Mouse (Mus musculus): ENCODE data around the gene Prss38.
A peak's percentile ranks its signal among the peaks of the same experiment; 100 is the strongest.
"Not testable (repeated sequence)": the region's sequence is repeated elsewhere in the genome, so short reads cannot be mapped to it uniquely, and the experiment has no call there.

The Prss38 gene

DNA sequence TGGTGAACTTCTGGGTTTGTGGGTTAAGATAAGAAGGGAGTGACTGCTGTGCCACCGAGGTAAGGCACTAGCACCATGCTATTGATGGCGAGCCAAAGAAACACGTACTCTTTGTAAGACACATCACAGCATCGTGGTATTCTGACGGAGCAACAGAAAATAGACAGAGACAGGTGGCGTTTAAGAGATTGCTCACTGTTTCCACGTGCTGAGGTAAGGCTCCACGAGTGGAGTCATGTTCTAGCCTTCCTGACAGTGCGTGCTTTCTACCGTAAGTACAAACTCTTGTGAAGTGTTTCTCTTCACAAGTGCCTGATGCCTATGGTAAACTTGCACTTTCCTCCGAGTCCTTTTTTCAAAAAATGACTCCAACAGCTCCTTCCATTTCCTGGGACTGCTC is 5.6 kb downstream of the Prss38 start:
- no peak for DNase-seq (ENCODE audit: low spot score)

DNA sequence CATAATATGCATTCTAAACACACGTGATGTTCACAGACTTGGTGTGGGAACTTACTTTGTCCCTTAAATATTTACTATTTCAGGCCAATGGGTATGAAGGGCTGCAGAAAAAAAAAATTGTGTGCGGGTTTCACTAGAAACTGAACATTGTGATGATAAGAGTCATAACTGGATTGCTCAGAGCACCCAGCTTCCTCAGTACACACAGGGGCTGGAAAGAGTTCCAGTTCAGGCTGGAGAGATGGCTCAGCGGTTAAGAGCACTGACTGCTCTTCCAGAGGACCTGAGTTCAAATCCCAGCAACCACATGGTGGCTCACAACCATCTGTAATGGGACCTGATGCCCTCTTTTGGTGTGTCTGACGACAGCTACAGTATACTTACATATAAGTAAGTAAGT is 7.5 kb downstream of the Prss38 start:
- not testable (repeated sequence) for DNase-seq (ENCODE audit: low spot score)

DNA sequence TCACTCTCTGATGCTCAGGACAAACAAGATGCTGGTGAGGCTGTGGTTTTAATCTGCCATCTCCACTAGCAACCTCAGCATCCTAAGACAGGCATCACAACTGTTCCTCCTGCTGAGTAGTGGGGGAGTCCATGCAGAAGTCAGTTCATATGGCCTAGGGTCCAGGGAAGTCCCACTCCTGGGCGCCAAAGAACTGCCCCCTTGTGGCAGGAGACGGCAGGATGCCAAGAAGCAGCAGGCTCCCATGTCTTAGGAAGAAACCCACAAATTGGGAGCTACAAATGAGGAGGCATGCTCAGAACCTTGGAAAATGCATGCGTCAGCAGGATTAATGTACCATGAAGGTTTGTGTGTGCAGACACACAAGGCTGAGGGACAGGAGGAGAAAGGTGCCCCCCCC is 8.8 kb downstream of the Prss38 start:
- DNase-seq (ENCODE audit: low spot score) = no peak

DNA sequence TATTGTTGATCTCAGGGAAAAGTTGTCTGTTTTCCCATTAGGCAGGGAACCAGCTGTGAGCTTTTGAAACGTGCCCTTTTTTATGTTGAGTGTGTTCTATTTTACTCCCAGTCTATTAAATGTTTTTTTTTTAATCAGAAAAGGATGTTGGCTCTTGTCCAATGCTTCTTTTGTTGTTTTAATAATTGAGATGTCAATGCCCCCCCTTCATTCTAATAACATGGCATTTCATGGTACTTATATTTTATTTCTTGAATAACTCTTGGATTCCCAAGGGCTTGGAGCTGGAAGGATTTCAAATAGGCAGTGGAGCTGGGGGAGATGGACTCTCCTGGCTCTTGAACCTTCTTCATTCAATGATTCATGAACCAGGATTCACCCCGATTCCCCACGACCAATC is 9.4 kb downstream of the Prss38 start:
- DNase-seq (ENCODE audit: low spot score) = no peak

DNA sequence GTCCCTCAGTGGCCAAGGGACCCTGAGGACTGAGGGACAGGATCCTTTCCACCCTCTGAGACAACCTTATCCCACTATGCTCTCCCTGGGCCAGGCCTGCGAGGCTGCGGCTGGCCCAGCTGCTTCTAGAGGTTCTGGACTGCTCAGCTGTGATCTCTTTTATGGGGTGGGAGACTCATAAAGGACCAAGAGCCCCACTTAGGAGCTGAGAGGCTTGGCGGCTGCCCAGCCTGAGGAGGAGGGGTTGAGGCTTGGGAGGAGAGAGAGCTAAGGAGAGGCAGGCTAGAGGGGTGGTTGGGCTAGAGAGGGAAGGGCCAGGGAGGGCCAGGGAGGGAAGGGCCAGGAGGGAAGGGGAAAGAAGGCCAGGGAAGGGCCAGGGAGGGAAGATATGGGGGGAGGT is 11.0 kb downstream of the Prss38 start:
- DNase-seq (ENCODE audit: low spot score) = no peak

DNA sequence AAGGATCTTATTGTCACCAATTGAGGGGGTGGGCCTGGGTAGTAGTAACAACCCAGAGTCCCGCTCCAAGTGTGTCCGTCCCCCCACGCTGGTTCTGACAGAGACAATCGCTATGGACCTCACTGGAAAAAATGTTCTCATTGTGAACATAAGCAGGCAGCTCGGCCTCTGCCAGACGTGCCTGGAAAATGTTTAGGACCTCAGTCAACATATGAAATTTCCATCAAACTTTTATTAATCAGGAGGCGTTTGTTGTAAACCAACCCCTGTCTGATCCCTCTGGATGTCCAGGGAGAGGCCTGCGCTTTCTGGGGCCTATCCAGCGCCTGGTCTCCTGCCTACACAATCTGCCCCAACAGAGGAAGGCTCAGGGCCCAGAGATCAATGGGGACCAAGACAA is 11.4 kb downstream of the Prss38 start:
- DNase-seq (ENCODE audit: low spot score) = no peak

DNA sequence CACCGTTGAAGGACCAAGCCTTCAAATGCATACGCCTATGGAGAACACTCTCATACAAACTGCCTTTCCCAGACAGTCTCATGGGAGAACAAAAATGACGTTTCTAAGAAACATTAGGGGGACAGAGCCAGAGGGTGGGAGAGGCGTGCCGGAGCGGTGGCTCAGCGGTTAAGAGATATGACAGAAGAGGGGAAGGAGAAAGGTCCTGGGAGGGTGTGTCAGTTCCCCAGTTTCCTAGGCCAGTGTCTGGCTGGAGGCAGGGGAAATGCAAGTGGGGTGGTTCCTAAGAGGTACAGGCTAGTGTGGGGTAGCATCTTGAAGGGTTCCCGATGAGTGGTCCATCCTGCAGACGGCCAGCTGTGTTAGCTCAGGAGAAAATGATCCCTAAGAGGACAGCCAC is 14.2 kb downstream of the Prss38 start:
- no peak for DNase-seq (ENCODE audit: low spot score)

DNA sequence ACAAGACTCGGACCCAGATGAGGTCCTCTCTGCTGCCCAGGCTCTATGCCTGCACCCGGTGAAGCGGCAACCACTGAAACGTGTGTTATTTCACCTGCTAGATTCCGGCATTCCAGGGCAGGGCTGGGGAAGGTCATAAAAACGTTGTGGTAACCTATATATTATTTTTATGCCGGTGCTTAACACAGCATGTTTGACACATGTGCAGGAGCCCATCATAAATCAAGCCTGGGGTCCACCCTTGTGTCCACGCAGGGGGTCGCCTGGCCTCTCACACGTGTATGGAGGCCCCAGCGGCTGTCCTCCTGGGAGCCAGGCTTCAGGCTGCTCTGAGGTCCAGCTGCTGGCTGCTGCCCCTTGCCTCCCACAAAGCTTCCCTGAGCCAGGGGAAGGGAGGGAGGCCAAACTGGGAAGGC is 18.6 kb downstream of the Prss38 start:
- DNase-seq (ENCODE audit: low spot score) = no peak

DNA sequence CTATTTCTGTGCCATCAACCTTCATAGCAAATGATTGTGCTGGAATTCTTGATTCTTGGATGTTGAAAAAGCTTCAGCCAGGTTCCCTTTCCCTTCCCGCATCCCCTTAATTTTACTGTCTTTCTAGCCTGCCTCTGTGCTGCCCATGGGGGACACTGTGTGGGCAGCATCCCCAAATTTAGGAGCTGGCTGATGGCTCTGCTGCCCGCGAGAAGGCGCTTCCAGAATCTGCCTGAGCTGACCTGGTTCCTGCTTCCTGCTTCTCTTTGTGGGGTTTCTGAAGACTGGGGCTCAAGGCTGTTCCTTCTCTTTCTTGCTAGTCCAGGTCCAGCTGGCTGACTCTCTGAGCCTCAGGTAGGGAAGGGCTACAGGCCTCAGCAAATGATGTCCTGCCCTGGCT is 20.7 kb downstream of the Prss38 start:
- DNase-seq (ENCODE audit: low spot score) = no peak

DNA sequence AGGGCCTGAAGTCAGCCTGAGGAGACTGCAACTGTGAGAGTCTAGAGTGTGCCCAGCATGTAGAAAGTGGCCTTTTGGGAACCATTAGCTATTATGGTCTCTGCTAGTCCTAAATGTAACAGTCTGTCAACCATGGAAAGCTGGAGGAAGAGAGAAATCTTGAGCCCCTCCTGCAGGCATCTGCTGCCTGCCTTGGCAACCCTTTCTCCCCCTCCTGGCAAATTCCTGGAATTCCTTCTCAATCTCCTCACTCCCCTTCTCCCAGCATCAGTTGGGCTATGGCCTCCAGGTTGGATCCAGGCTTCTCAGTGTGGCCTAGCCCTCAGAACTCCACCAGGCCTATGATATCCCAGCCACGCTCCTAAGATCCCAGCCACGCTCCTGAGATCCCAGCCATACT is 25.1 kb downstream of the Prss38 start:
- DNase-seq (ENCODE audit: low spot score) = no peak

DNA sequence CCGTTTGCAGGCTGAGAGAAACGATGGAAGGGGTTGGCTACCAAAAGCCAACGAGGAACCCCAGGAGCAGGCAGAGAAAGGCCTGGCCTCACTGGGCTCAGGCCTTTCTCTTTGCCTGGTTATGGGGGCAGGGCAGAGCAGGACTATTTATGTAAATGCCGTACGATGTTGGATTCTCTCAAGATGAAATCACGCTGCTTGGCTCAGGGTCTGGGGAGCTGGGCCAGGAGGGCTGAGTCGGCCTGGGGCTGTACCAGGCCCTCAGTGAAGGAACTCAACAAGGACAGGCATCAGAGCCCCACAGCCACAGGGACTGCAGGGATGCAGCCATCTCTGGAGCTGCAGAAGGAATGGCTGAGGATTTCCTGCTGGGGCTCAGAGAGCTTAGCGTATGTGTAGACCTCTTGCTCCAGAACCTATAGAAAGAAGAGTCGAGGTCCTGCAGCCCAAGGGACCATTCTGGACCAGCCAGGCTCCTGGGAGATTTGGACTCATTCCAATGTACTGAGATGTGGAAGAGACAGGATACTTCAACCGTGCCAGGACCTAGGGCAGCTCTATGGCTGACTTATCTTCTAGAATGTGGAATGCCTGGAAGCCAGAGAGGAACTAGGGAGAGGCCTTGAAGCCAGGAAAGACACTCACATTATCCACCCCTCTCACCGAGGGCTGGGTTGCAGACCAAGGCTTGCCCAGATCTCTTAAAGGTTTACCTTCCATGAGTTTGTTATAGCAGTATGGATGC is 29.1 kb downstream of the Prss38 start:
- no peak for DNase-seq (ENCODE audit: low spot score)

DNA sequence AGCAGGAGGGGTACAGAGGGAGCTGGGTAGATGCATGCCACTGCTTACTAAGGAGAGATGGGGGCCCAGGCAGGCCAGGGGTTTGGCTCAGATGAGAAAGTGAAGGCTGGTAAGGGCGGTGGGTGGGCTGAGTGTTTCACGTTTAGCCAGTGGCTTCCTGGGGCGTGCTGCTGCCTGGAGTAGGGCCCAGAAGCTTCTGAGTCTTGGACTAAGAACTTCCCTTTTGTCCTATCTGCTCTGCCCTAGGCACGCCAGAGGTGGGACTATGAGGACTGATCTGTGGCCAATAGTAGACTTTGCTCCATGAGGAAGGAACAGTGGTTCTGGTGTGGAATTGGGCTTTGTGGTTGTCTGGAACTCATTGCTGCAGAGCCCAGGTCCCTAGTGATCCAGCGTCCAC is 32.5 kb downstream of the Prss38 start:
- no peak for DNase-seq (ENCODE audit: low spot score)

DNA sequence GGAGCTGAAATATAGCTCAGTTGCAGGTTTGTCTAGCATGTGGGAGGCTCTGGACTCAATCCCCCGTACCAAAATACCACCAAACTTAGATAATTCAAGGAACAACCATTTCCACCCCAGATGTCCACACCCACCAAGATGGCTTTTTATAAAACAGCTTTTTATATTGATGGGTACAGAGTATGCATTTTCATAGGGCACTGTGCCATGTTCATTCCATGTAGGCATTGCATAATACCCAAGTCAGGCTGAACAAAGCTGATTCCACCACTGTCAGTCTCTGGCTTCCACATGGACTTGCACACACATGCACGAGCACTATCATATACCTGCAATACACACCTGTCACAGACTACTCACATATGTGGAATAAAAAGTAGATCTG is 36.7 kb downstream of the Prss38 start:
- DNase-seq (ENCODE audit: low spot score) = peak; percentile 78

DNA sequence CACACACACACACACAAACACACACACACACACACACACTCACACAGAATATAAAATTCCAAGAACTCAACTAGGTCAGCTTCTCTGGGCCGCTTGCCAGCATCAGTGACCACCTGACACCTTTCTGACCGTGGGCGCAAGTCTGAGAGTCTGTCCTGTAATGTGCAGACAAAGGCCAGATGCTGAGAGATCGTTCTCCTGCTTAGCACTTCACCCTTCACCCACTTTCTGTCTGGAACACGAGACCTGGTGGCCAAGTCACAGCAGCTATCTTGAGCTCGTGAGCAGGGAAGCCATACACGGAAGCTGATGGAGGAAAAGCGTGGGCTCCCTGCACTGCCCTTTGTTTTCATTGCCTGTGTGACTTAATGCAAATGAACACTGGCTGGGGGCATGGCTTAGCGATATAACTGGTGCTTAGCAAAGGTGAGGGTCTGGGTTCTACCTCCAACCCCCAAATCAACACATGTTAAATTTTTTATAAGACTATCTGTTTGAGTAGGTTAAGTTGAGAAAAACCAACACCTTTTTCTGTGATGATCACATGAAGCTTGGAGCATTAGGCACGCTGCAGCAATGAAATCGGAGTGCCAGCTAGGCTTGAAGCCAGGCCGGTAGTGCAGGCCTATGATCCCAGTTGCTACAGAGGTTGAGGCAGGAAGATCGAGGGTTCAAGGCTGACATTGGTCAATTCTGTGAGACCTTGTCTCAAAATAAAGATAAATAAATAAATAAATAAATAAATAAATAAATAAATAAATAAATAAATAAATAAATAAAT is 37.3 kb downstream of the Prss38 start:
- peak; percentile 32 for DNase-seq (ENCODE audit: low spot score)

DNA sequence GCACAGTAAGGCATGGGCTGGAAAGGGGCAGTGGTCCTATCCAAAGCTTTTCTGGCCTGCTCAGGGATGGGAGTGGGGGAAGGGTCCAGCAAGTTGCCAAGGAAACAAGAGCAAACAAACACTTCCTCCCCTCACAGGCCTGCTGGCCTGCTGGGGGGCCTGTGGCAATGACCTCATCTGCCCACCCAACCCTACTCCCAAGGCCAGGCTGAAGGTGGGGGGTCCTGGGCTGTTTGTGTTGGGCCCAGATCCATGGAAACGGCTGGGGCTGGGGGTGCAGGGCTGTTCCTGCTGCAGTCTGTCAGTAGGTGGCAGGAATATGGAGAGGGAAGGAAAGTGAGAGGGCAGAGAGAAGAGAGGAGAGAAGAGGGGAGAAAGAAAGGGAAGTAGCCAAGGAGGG is 39.1 kb downstream of the Prss38 start:
- DNase-seq (ENCODE audit: low spot score) = no peak

DNA sequence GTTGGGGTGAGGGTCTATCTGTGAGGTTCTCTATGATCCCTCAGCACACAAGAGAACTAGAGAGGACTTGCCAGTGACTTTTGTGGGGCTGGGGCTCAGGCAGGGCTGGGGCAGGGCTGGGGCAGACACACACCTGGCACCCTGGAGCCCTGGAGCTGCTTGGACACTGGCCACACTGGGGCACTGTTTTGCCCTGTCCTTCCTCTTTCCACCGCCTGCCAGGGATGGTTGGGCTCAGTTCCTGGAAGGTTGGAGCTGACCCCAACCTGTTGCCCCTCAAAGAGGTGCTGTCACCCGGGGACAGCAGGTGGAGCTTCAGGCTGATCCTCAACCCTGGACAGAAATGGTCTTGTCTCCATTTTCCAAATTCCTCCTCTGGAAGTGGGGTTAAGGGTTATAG is 39.5 kb downstream of the Prss38 start:
- no peak for DNase-seq (ENCODE audit: low spot score)

DNA sequence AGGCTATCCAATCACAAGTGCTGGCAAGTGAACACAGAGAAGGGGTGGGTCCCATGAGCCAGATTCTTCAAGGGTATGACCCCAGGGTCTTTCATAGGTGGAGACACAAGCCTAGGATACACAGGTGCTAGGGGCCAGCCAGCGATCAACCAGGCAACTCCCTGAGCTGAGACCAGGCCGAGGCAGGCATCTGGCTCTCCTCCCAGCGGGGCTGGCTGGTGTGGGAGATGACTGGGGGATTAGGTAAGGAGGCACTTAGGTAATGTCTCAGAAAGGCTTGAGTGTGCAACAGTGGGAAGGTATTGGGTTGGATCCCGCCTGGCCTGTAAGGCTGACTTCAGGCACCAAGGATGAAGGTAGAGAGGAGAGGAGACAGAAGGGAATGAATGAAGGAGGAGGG is 40.3 kb downstream of the Prss38 start:
- no peak for DNase-seq (ENCODE audit: low spot score)

DNA sequence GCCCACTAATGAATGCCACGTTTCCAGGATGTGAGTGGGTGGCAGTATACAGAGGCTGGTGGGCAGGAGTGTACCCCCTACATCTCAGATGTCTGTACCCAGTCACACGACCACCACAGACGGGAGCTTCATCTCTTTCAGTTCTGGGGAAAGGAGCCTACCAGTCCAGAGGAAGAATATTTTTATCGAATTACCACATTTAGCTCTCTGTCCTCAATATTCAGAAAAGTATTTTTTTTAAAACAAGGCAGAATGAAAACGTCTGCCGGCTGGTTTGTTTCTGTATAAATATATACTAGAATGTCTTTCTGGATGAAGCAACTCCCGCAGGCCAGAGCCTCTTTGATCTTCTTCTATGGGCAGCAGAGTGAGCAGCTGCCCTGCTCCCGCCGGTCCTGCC is 42.5 kb downstream of the Prss38 start:
- no peak for DNase-seq (ENCODE audit: low spot score)

DNA sequence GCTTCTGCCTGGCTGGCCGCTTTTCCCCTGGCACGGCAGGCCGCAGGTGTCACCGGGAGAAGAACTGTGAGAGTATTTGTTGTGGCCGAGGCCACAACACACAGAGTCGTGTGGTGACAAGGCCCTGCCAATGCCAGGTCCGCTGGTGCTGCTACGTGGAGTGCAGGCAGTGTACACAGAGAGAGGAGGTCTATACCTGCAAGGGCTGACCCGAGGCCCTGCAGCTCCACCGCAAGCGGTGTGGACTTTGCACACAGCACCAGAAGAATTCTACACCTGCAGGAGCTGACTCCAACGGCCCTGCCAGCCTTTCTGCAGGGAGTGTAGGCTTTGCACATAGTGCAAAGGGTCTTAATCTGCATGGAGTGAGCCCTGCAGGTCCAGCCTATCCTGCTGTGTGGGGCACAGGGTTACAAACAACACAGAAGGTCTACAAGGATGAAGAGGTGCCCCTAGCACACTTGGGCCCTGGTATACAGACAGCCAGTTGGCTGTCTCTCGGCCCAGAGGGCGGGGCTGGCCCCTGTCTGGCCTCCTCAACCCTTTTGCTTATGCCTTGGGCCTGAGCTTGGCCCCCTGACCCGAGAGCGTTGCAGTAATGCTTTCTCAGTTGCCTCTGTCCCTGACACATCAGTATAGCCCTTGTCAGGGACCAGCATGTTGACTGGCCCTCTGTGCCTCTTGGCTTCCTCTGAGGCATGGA is 44.1 kb downstream of the Prss38 start:
- DNase-seq (ENCODE audit: low spot score) = no peak

DNA sequence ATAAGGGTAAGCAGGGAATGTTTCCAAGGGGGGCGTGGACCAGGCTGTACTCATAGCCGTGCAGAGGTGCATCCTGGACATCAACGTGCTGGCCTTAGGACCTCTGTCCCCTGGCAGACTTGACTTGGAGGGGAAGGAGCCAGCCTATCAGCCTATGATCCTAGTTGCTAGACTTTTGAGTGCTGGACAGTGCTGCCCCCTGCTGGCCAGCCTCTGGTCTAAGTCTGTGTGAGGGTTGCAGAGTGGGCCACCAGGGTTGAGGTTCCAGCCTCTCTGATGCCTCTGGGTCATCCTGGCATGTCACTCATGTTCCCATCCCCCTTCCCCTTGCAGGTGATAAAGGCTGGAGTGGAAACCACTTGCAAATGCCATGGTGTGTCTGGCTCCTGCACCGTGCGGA is 44.9 kb downstream of the Prss38 start:
- peak; percentile 76 for DNase-seq (ENCODE audit: low spot score)

DNA sequence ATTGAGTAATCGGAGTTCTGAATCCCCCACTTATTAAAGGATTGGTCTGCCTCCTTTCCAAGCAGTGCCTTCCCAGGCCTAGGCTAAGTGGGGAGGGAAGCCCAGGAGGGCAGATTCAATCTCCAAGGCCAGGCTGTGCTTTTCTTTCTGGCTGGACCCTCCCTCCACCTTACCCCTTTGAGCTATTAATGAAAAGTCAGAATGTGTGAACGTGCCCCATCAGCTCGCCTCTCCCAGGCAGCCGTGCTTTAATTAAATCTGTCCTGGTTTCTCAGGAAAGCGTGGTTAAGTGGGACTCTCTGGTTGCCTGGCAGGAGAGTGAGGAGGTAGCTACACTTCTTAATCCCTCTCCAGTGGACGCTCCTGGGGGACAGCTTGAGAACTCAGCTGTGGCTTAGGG is 45.8 kb downstream of the Prss38 start:
- DNase-seq (ENCODE audit: low spot score) = no peak

DNA sequence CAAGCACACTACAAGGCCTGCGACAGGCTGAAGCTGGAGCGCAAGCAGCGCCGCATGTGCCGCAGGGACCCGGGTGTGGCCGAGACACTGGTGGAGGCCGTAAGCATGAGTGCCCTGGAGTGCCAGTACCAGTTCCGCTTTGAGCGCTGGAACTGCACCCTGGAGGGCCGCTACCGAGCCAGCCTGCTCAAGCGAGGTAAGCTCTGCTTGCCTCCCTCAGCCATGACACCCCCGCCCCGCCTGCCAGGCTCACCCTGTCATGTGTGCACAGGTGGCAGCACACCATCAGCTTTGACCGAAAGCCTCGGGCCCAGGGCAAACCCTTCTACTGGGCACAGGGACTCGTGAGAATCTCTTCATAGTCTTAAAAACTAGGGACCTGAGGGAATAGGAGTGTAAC is 47.8 kb downstream of the Prss38 start:
- no peak for DNase-seq (ENCODE audit: low spot score)

DNA sequence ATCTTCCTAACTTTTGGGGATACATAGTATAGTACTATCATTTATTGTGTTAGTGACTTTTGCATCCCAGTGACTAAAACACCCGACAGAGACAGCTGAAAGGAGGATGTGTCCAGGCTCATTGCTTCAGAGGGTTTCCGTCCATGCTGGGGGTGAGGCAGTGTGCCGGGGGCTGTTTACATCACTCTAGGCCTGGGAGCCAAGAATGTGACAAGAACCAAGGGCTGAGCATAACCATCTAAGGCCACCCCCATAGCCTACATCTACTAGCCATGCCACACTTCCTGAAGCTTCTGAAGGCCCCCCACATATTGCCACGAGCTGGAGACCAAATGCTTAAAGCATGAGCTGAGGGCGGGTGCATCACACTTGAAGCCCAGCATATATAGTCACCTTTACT is 50.7 kb downstream of the Prss38 start:
- no peak for DNase-seq (ENCODE audit: low spot score)

All from layer of hippocampus, adult 11-12 months (tissue).